Mouse (Mus musculus): Measurements from ENCODE around the gene Sumf1.

- no peak for TF ChIP-seq CTCF (IDR thresholded peaks at IDR 0.05; ENCODE audit: insufficient read depth, low read length)
- TF ChIP-seq POLR2A (IDR thresholded peaks at IDR 0.05; ENCODE audit: borderline replicate concordance, extremely low read depth, low read depth, low read length) = no peak
These were observed 12.9 kb upstream of the Sumf1 start for GRCm38 (mm10) chr6:108198286-108198685.
